Mouse (Mus musculus): ENCODE results near the gene Tle3. TPM values are rescaled to one million over a fixed set of nuclear protein-coding genes. Genes with fewer than 3 reads are reported as not detected.

The Tle3 gene
- polyA plus RNA-seq, 1 experiment from 2014 or later = 15.9 TPM

GRCm38 (mm10) chr9:61404998-61405621 is 32.9 kb downstream of the Tle3 start:
- H3K27me3 ChIP-seq (replicated peaks; ENCODE audit: control insufficient read depth, insufficient read depth, low read length) = no peaks in the 10 kb centered on the region
- H3K4me2 ChIP-seq (ENCODE audit: low read depth, low read length) = peak overlapping the region; percentile 39
- no peak overlapping the region for H3K4me3 ChIP-seq (ENCODE audit: low read length)
- peaks cover 37% of the 10 kb centered on the region for H3K4me1 ChIP-seq (ENCODE audit: control insufficient read depth, insufficient read depth, low read length)
- H3K27ac ChIP-seq (ENCODE audit: low read length) = peak overlapping the region; percentile 25
- peaks cover 43% of the 10 kb centered on the region for H3K36me3 ChIP-seq (ENCODE audit: control insufficient read depth, insufficient read depth, low read length)
- no peaks in the 10 kb centered on the region for H3K9me3 ChIP-seq (ENCODE audit: control insufficient read depth, low read length)
- WGBS = 21% methylated on average over 19 of the region's 19 CpGs
- 0 out of 2 replicates have a peak overlapping the region, but pooled peaks have one; percentile 15 for H3K9ac ChIP-seq (ENCODE audit: low read depth, low read length)
- ATAC-seq = peak; percentile 82

DNA sequence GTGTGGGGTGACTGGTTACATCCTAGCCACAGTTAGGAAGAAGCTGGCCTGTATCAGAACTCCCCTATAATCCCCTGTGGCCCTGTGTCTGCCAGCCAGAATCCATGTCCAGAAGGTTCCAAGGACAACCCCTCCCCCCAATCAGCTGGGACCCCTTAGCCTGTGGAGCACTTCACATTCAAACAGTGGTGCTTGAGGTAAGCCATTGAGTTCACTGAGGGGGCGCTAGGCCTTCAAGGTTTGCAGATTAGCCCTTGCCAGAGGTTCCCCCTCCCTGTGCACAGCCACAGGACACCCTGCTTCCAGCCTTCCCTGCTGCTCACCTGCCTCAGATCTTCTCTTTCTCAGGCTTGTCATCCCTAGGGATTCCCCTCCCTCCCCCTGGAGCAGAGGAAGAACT is 34.2 kb downstream of the Tle3 start:
- Histone ChIP-seq H3K27ac (ENCODE audit: low read length) (no peak overlapping the region), H3K9me3 (ENCODE audit: control insufficient read depth, low read length) (no peaks in the 10 kb centered on the region), H3K36me3 (ENCODE audit: control insufficient read depth, insufficient read depth, low read length) (peaks cover 50% of the 10 kb centered on the region), H3K9ac (ENCODE audit: low read depth, low read length) (no peak overlapping the region), H3K4me3 (ENCODE audit: low read length) (no peak overlapping the region), H3K27me3 (replicated peaks; ENCODE audit: control insufficient read depth, insufficient read depth, low read length) (no peaks in the 10 kb centered on the region), H3K4me1 (ENCODE audit: control insufficient read depth, insufficient read depth, low read length) (peaks cover 34% of the 10 kb centered on the region), H3K4me2 (ENCODE audit: low read depth, low read length) (no peak overlapping the region)
- WGBS = 93% methylated on average over 1 of the region's 1 CpGs
- ATAC-seq = no peak

DNA sequence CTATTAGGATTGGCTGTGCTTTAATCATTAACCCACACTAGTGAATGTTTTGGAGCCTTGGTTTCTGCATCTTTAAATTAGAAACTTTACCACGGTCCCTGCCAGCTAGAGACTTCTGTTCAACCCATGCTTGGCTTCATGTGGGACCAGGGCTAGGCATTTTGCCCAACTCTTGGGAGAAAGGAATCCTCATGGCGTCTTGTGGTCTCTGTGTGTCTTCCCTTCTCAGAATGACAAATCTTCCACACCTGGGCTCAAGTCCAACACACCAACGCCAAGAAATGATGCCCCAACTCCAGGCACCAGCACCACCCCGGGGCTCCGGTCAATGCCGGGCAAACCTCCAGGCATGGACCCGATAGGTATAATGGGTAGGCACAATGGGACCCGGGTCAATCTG is 36.9 kb downstream of the Tle3 start:
- Histone ChIP-seq H3K36me3 (ENCODE audit: control insufficient read depth, insufficient read depth, low read length) (peaks cover 64% of the 10 kb centered on the region), H3K4me1 (ENCODE audit: control insufficient read depth, insufficient read depth, low read length) (peaks cover 24% of the 10 kb centered on the region), H3K4me2 (ENCODE audit: low read depth, low read length) (no peak overlapping the region), H3K9ac (ENCODE audit: low read depth, low read length) (no peak overlapping the region), H3K9me3 (ENCODE audit: control insufficient read depth, low read length) (no peaks in the 10 kb centered on the region), H3K4me3 (ENCODE audit: low read length) (no peak overlapping the region), H3K27ac (ENCODE audit: low read length) (no peak overlapping the region), H3K27me3 (replicated peaks; ENCODE audit: control insufficient read depth, insufficient read depth, low read length) (no peaks in the 10 kb centered on the region)
- no peak for ATAC-seq
- WGBS = 84% methylated on average over 8 of the region's 8 CpGs

- Histone ChIP-seq H3K4me3 (ENCODE audit: low read length) (no peak overlapping the region), H3K27me3 (replicated peaks; ENCODE audit: control insufficient read depth, insufficient read depth, low read length) (no peaks in the 10 kb centered on the region), H3K4me2 (ENCODE audit: low read depth, low read length) (no peak overlapping the region), H3K36me3 (ENCODE audit: control insufficient read depth, insufficient read depth, low read length) (peaks cover 52% of the 10 kb centered on the region), H3K9me3 (ENCODE audit: control insufficient read depth, low read length) (no peaks in the 10 kb centered on the region), H3K4me1 (ENCODE audit: control insufficient read depth, insufficient read depth, low read length) (no peaks in the 10 kb centered on the region), H3K9ac (ENCODE audit: low read depth, low read length) (no peak overlapping the region), H3K27ac (ENCODE audit: low read length) (no peak overlapping the region)
- ATAC-seq = no peak
- WGBS = 91% methylated on average over 14 of the region's 14 CpGs
These were observed 41.7 kb downstream of the Tle3 start for GRCm38 (mm10) chr9:61413665-61414456.

GRCm38 (mm10) chr9:61416571-61416970 is 44.4 kb downstream of the Tle3 start:
- Histone ChIP-seq H3K4me2 (ENCODE audit: low read depth, low read length) (no peak overlapping the region), H3K9ac (ENCODE audit: low read depth, low read length) (no peak overlapping the region), H3K4me3 (ENCODE audit: low read length) (no peak overlapping the region), H3K36me3 (ENCODE audit: control insufficient read depth, insufficient read depth, low read length) (peaks cover 38% of the 10 kb centered on the region), H3K9me3 (ENCODE audit: control insufficient read depth, low read length) (no peaks in the 10 kb centered on the region), H3K27me3 (replicated peaks; ENCODE audit: control insufficient read depth, insufficient read depth, low read length) (no peaks in the 10 kb centered on the region), H3K27ac (ENCODE audit: low read length) (no peak overlapping the region), H3K4me1 (ENCODE audit: control insufficient read depth, insufficient read depth, low read length) (no peaks in the 10 kb centered on the region)
- ATAC-seq = no peak
- WGBS = 46% methylated on average over 9 of the region's 9 CpGs

DNA sequence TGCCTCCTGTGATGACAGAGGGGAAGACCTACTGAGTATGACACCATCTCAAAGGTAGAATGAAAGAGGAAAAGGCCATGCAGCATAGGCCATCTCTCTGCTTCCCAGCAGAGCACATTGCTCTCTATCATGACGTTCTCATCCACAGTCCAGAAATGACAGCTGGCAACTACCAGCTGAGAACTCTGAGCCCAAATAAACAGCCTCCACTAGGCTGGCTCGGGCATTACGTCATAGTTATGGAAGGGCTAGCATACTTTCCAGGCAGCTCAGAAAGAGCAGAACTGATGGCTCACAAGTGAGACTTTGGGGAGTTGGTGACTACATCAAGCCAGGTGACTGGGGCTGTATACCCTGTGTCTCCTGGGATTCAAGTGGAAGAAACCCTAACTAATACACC is 49.5 kb downstream of the Tle3 start:
- Histone ChIP-seq H3K9me3 (ENCODE audit: control insufficient read depth, low read length) (no peaks in the 10 kb centered on the region), H3K27me3 (replicated peaks; ENCODE audit: control insufficient read depth, insufficient read depth, low read length) (peaks cover 3% of the 10 kb centered on the region; the same call in 1 of the 2 replicates), H3K4me1 (ENCODE audit: control insufficient read depth, insufficient read depth, low read length) (no peaks in the 10 kb centered on the region), H3K9ac (ENCODE audit: low read depth, low read length) (no peak overlapping the region), H3K4me3 (ENCODE audit: low read length) (no peak overlapping the region), H3K27ac (ENCODE audit: low read length) (no peak overlapping the region), H3K36me3 (ENCODE audit: control insufficient read depth, insufficient read depth, low read length) (peaks cover 8% of the 10 kb centered on the region; the same call in 1 of the 2 replicates), H3K4me2 (ENCODE audit: low read depth, low read length) (no peak overlapping the region)
- 76% methylated on average over 3 of the region's 3 CpGs for WGBS
- ATAC-seq = no peak

DNA sequence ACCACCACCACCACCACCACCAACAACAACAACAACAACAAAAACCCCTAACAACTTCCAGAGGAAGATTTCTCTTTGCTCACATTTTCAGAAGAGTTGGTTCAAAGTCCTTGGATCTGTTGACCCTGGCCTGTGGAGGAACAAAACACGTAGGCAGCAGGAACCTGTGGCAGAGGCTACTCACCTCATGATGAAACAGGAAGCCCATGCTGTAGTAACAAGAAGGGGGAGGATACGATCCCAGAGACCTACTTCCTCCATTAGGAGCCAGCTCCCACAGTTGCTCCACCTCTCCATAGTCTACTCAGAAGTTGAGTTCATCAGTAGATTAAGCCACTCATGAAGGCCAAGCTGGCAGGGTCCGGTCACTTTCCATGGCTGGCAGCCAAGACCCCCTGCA is 52.1 kb downstream of the Tle3 start:
- WGBS = 66% methylated on average over 3 of the region's 3 CpGs
- Histone ChIP-seq H3K4me2 (ENCODE audit: low read depth, low read length) (no peak overlapping the region), H3K9me3 (ENCODE audit: control insufficient read depth, low read length) (no peaks in the 10 kb centered on the region), H3K36me3 (ENCODE audit: control insufficient read depth, insufficient read depth, low read length) (peaks cover under 1% of the 10 kb centered on the region; the same call in 1 of the 2 replicates), H3K27ac (ENCODE audit: low read length) (no peak overlapping the region), H3K27me3 (replicated peaks; ENCODE audit: control insufficient read depth, insufficient read depth, low read length) (peaks cover 3% of the 10 kb centered on the region; the same call in 1 of the 2 replicates), H3K4me3 (ENCODE audit: low read length) (no peak overlapping the region), H3K9ac (ENCODE audit: low read depth, low read length) (no peak overlapping the region), H3K4me1 (ENCODE audit: control insufficient read depth, insufficient read depth, low read length) (no peaks in the 10 kb centered on the region)
- ATAC-seq = no peak

DNA sequence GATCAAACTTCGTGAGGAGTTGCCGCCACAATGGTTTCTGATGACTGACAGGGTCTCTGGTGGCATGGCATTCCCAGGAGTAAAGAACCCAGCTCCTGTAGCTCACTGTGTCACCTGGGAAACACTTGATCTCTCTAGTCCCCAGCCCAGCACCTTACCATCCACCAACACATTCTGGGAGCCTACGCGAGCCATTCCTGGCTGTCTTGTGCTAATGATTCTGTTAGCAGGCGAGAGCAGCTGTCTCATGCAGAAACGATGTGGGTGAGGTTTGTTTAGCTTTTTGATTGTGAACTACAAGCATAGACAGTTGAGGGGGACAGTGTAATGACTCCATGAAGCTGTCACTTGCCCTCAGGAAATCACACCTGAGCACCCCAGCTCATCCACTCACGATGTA is 54.3 kb downstream of the Tle3 start:
- 74% methylated on average over 7 of the region's 7 CpGs for WGBS
- Histone ChIP-seq H3K4me2 (ENCODE audit: low read depth, low read length) (no peak overlapping the region), H3K9ac (ENCODE audit: low read depth, low read length) (no peak overlapping the region), H3K9me3 (ENCODE audit: control insufficient read depth, low read length) (no peaks in the 10 kb centered on the region), H3K4me3 (ENCODE audit: low read length) (no peak overlapping the region), H3K27me3 (replicated peaks; ENCODE audit: control insufficient read depth, insufficient read depth, low read length) (peaks cover 3% of the 10 kb centered on the region; the same call in 1 of the 2 replicates), H3K27ac (ENCODE audit: low read length) (no peak overlapping the region), H3K4me1 (ENCODE audit: control insufficient read depth, insufficient read depth, low read length) (no peaks in the 10 kb centered on the region), H3K36me3 (ENCODE audit: control insufficient read depth, insufficient read depth, low read length) (no peaks in the 10 kb centered on the region)
- no peak for ATAC-seq

- Histone ChIP-seq H3K9ac (ENCODE audit: low read depth, low read length) (no peak overlapping the region), H3K27me3 (replicated peaks; ENCODE audit: control insufficient read depth, insufficient read depth, low read length) (peaks cover 3% of the 10 kb centered on the region; the same call in 1 of the 2 replicates), H3K27ac (ENCODE audit: low read length) (no peak overlapping the region), H3K4me3 (ENCODE audit: low read length) (no peak overlapping the region), H3K4me2 (ENCODE audit: low read depth, low read length) (no peak overlapping the region), H3K36me3 (ENCODE audit: control insufficient read depth, insufficient read depth, low read length) (no peaks in the 10 kb centered on the region), H3K9me3 (ENCODE audit: control insufficient read depth, low read length) (no peaks in the 10 kb centered on the region), H3K4me1 (ENCODE audit: control insufficient read depth, insufficient read depth, low read length) (no peaks in the 10 kb centered on the region)
- ATAC-seq = peak; percentile 69
- 78% methylated on average over 6 of the region's 6 CpGs for WGBS
These were observed 54.9 kb downstream of the Tle3 start for GRCm38 (mm10) chr9:61427051-61427450.

All from intestine, embryonic 16.5 days (tissue).